Mouse (Mus musculus) ES-Bruce4 (cell line): ENCODE data around the gene Alkbh7.

ENCODE experiments used
- CTCF ChIP-seq: IDR thresholded peaks from one replicate; pipeline ENCODE4 v1.8.1; 2011; ENCODE audit warnings: low read depth, low read length
- EP300 ChIP-seq: IDR thresholded peaks from 2 replicates; pipeline ENCODE4 v1.6.1; 2011; ENCODE audit warnings: low read depth, low read length; ENCODE audit not compliant: insufficient read depth
- POLR2A ChIP-seq: IDR thresholded peaks from one replicate; pipeline ENCODE4 v1.8.1; 2011; ENCODE audit warnings: low read length; ENCODE audit not compliant: insufficient read depth

GRCm38 (mm10) chr17:56969321-56969720 is 27.8 kb upstream of the Alkbh7 start:
- TF ChIP-seq CTCF = no peak
- no peak for TF ChIP-seq POLR2A
- no peak for TF ChIP-seq EP300
